Mouse (Mus musculus) spleen, adult 2 months (tissue): ENCODE measurements around the gene Gfap. TPM values are rescaled to one million over a fixed set of nuclear protein-coding genes. Genes with fewer than 3 reads are reported as not detected.

Source experiments
- DNase-seq, 2 experiments: peaks; one replicate each; pipeline versions ENCODE4 v3.0.0 to v3.0.0-alpha.2; 2012 to 2021; ENCODE audit warnings: low spot score in 2 of 2, low read depth in 1 of 2
- H3K27ac ChIP-seq: fragments of 200-500 bp; 2 replicates; pipeline ENCODE4 v1.5.1; 2012; ENCODE audit warnings: low read length, inconsistent platforms; ENCODE audit not compliant: insufficient read depth
- H3K27me3 ChIP-seq: fragments of 200-500 bp; 2 replicates; pipeline ENCODE4 v1.6.1; 2012; ENCODE audit warnings: mild to moderate bottlenecking, moderate library complexity, low read length, inconsistent platforms; ENCODE audit not compliant: control insufficient read depth, insufficient read depth
- H3K36me3 ChIP-seq: fragments of 200-500 bp; 2 replicates; pipeline ENCODE4 v1.6.1; 2012; ENCODE audit warnings: mild to moderate bottlenecking, low read length, inconsistent platforms; ENCODE audit not compliant: control insufficient read depth, insufficient read depth
- H3K4me1 ChIP-seq: fragments of 200-500 bp; 2 replicates; pipeline ENCODE4 v1.6.1; 2011; ENCODE audit warnings: inconsistent platforms; ENCODE audit not compliant: control insufficient read depth, insufficient read depth, insufficient read length
- H3K4me3 ChIP-seq: fragments of 200-500 bp; 2 replicates; pipeline ENCODE4 v1.5.1; 2011; ENCODE audit warnings: mild to moderate bottlenecking, inconsistent platforms; ENCODE audit not compliant: insufficient read depth, insufficient read length; ENCODE audit errors: extremely low read depth
- CTCF ChIP-seq: fragments of 200-500 bp; IDR thresholded peaks from 2 replicates; pipeline ENCODE4 v1.5.1; 2011; ENCODE audit warnings: mild to moderate bottlenecking, inconsistent platforms; ENCODE audit not compliant: insufficient read depth, insufficient read length, insufficient replicate concordance; ENCODE audit errors: extremely low read depth
- POLR2A ChIP-seq: fragments of 200-500 bp; IDR thresholded peaks from 2 replicates; pipeline ENCODE4 v1.6.1; 2011; ENCODE audit warnings: low read depth, low read length, inconsistent platforms
- WGBS: fragments of 180-500 bp; shearing (Covaris S2); methylation state at CpG from one replicate; pipeline ENCODE4 v1.1.7; 2018; 5-methylcytosine and 5-hydroxymethylcytosine counted together
- polyA plus RNA-seq: library from polyadenylated mRNA; depleted of rRNA; stranded (reverse); fragments of >200 nt; gene quantifications from 2 replicates; pipeline ENCODE4 v1.2.3, GENCODE M21; 2012

The Gfap gene
- polyA plus RNA-seq, 1 experiment: 1.8 TPM

- Histone ChIP-seq H3K4me1 (peaks cover 2% of the 10 kb centered on the region; the same call in 1 of the 2 replicates), H3K27me3 (no peaks in the 10 kb centered on the region), H3K4me3 (no peak overlapping the region), H3K27ac (no peak overlapping the region), H3K36me3 (no peaks in the 10 kb centered on the region)
- no peak for DNase-seq
- TF ChIP-seq CTCF (no peak), POLR2A (no peak)
- 94% methylated on average over 6 of the region's 6 CpGs for WGBS
These were observed 20.8 kb upstream of the Gfap start for GRCm38 (mm10) chr11:102921491-102921890.

- DNase-seq: no peak
- no peaks in the 10 kb centered on the region for H3K4me1 ChIP-seq
- WGBS: 75% methylated on average over 4 of the region's 4 CpGs
- no peak overlapping the region for H3K4me3 ChIP-seq
- no peaks in the 10 kb centered on the region for H3K27me3 ChIP-seq
- H3K27ac ChIP-seq: no peak overlapping the region
- TF ChIP-seq CTCF: no peak
- no peak for TF ChIP-seq POLR2A
- H3K36me3 ChIP-seq: no peaks in the 10 kb centered on the region
These were observed 17.4 kb upstream of the Gfap start for GRCm38 (mm10) chr11:102918077-102918476.

GRCm38 (mm10) chr11:102915380-102915779 is 14.7 kb upstream of the Gfap start:
- Histone ChIP-seq H3K36me3 (no peaks in the 10 kb centered on the region; the same call in 1 of the 2 replicates), H3K27me3 (no peaks in the 10 kb centered on the region), H3K4me1 (no peaks in the 10 kb centered on the region), H3K4me3 (no peak overlapping the region), H3K27ac (no peak overlapping the region)
- TF ChIP-seq POLR2A (no peak), CTCF (no peak)
- DNase-seq: no peak
- 96% methylated on average over 9 of the region's 9 CpGs for WGBS

- Histone ChIP-seq H3K27me3 (no peaks in the 10 kb centered on the region), H3K4me3 (no peak overlapping the region), H3K27ac (no peak overlapping the region), H3K4me1 (no peaks in the 10 kb centered on the region), H3K36me3 (peaks cover 4% of the 10 kb centered on the region; the same call in 1 of the 2 replicates)
- no peak for DNase-seq
- 94% methylated on average over 7 of the region's 7 CpGs for WGBS
- no peak for TF ChIP-seq POLR2A
- no peak for TF ChIP-seq CTCF
These were observed 10.7 kb upstream of the Gfap start for GRCm38 (mm10) chr11:102911376-102911775.

- no peaks in the 10 kb centered on the region for H3K27me3 ChIP-seq
- DNase-seq: no peak
- H3K27ac ChIP-seq: no peak overlapping the region
- H3K4me1 ChIP-seq: no peaks in the 10 kb centered on the region
- peaks cover 4% of the 10 kb centered on the region; the same call in 1 of the 2 replicates for H3K36me3 ChIP-seq
- H3K4me3 ChIP-seq: no peak overlapping the region
- 88% methylated on average over 7 of the region's 7 CpGs for WGBS
- TF ChIP-seq POLR2A (no peak), CTCF (no peak)
These were observed 2.9 kb upstream of the Gfap start for GRCm38 (mm10) chr11:102903654-102904053.

GRCm38 (mm10) chr11:102902107-102902506 is 1.4 kb upstream of the Gfap start:
- Histone ChIP-seq H3K36me3 (0 out of 2 replicates have a peak, but pooled peaks cover 1% of the 10 kb centered on the region), H3K27ac (no peak overlapping the region), H3K27me3 (no peaks in the 10 kb centered on the region), H3K4me3 (no peak overlapping the region), H3K4me1 (no peaks in the 10 kb centered on the region)
- WGBS: 90% methylated on average over 5 of the region's 5 CpGs
- DNase-seq: no peak
- no peak for TF ChIP-seq POLR2A
- no peak for TF ChIP-seq CTCF

- Histone ChIP-seq H3K4me3 (no peak overlapping the region), H3K36me3 (no peaks in the 10 kb centered on the region), H3K27me3 (no peaks in the 10 kb centered on the region), H3K4me1 (no peaks in the 10 kb centered on the region), H3K27ac (no peak overlapping the region)
- no peak for TF ChIP-seq CTCF
- no peak for TF ChIP-seq POLR2A
- 48% methylated on average over 4 of the region's 4 CpGs for WGBS
- no peak for DNase-seq
These were observed 487 bp upstream of the Gfap start for GRCm38 (mm10) chr11:102901199-102901598.
